16 mouse cellular contexts compared by ENCODE assay signal in the genomic region with DNA sequence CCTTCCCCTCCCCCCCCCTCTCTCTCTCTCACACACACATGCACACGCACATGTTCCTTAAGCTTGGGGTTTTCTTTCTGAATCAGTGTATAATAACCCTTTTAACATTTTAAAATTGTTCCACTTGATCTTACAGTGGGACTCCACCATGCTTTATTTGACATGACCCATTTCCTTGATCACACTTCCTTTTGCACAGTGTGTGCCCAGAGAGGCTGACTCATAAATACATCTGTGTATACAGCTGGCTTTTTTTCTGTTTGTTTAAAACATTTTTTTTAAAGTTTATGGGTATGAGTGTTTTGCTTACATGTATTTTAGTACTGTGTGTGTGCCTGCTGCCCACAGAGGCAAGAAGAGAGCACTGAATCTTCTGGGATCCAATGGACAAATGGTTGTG.
"Had no signal": no experiment of that assay in that cellular context is flagged by ENCODE, and none has a peak within 500 bp of the region (broad histone marks: within the 10 kb centered on the region; RNA-seq: fewer than 3 reads in every experiment).

No protein-coding gene starts in this region.

- H3K36me3 ChIP-seq: liver, embryonic 13.5 days; midbrain, embryonic 10.5 days; midbrain, embryonic 13.5 days had no signal

- H3K27ac ChIP-seq: layer of hippocampus, adult 2 months; liver, embryonic 13.5 days; midbrain, embryonic 10.5 days; midbrain, embryonic 13.5 days had no signal

- DNase-seq: kidney, adult 11 months; kidney, adult 8-10 months; kidney, postnatal 14 days; kidney, postnatal 4 days; layer of hippocampus, adult 9-11 months; liver, embryonic 13.5 days; lung, embryonic 14.5 days; lung, postnatal 10 days; lung, postnatal 36 days; thymus, adult 2 months; thymus, postnatal 14 days; thymus, postnatal 4 days had no signal

- H3K27me3 ChIP-seq: liver, embryonic 13.5 days; megakaryocyte, embryonic 14.5 days; midbrain, embryonic 13.5 days had no signal

- ATAC-seq: midbrain, embryonic 13.5 days had no signal

- H3K4me2 ChIP-seq: liver, embryonic 13.5 days; lung, embryonic 14.5 days; midbrain, embryonic 13.5 days had no signal

- H3K9ac ChIP-seq: liver, embryonic 13.5 days; lung, embryonic 14.5 days; midbrain, embryonic 13.5 days had no signal

- H3K9me3 ChIP-seq: liver, embryonic 13.5 days; megakaryocyte, embryonic 14.5 days; midbrain, embryonic 10.5 days; midbrain, embryonic 13.5 days had no signal

- H3K4me1 ChIP-seq: liver, embryonic 13.5 days; megakaryocyte, embryonic 14.5 days; midbrain, embryonic 10.5 days; midbrain, embryonic 13.5 days had no signal

- H3K4me3 ChIP-seq: layer of hippocampus, adult 2 months; liver, embryonic 13.5 days; megakaryocyte, embryonic 14.5 days; midbrain, embryonic 10.5 days; midbrain, embryonic 13.5 days had no signal
